Mouse (Mus musculus) small intestine, adult 2 months (tissue): Measurements from ENCODE around the gene Il11.

Experiments
- CTCF ChIP-seq: fragments of 200-500 bp; IDR thresholded peaks from 2 replicates; pipeline ENCODE4 v1.5.1; 2012; ENCODE audit warnings: low read depth, mild to moderate bottlenecking, control low read depth, inconsistent platforms, low read length, moderate library complexity, mixed read lengths; ENCODE audit not compliant: insufficient replicate concordance, insufficient read length; ENCODE audit errors: extremely low read depth
- POLR2A ChIP-seq: fragments of 200-500 bp; IDR thresholded peaks from 2 replicates; pipeline ENCODE4 v1.6.1; 2012; ENCODE audit warnings: low read depth, mild to moderate bottlenecking, control low read depth, inconsistent platforms, low read length, moderate library complexity

GRCm38 (mm10) chr7:4793674-4794073, 11.0 kb upstream of the Il11 start:
- TF ChIP-seq POLR2A (no peak), CTCF (no peak)
